Mouse (Mus musculus) forebrain, embryonic 13.5 days (tissue): ENCODE data around the gene Asrgl1. TPM values are rescaled to one million over a fixed set of nuclear protein-coding genes. Genes with fewer than 3 reads are reported as not detected.
"Not testable (repeated sequence)": the region's sequence is repeated elsewhere in the genome, so short reads cannot be mapped to it uniquely, and the experiment has no call there.

Experiments used
- ATAC-seq: fragments of 200-750 bp; cut with Nextera tagmentation; 2 replicates; pipeline ENCODE4 v1.8.0; 2017
- H3K27ac ChIP-seq: fragments of 300-500 bp; sonication (generic); 2 replicates; pipeline ENCODE4 v1.5.1; 2015; ENCODE audit warnings: inconsistent platforms, mild to moderate bottlenecking, moderate library complexity
- H3K27me3 ChIP-seq: fragments of 300-500 bp; sonication (generic); 2 replicates; pipeline ENCODE4 v1.6.1; 2015; ENCODE audit warnings: mild to moderate bottlenecking, inconsistent platforms
- H3K36me3 ChIP-seq: fragments of 300-500 bp; sonication (generic); 2 replicates; pipeline ENCODE4 v1.6.1; 2015; ENCODE audit warnings: mild to moderate bottlenecking, inconsistent platforms; ENCODE audit not compliant: poor library complexity, severe bottlenecking
- H3K4me1 ChIP-seq: fragments of 300-500 bp; sonication (generic); 2 replicates; pipeline ENCODE4 v1.6.1; 2015; ENCODE audit warnings: inconsistent platforms
- H3K4me2 ChIP-seq: fragments of 300-500 bp; sonication (generic); 2 replicates; pipeline ENCODE4 v1.6.1; 2015; ENCODE audit warnings: inconsistent platforms, mild to moderate bottlenecking, moderate library complexity
- H3K4me3 ChIP-seq: fragments of 300-500 bp; sonication (generic); 2 replicates; pipeline ENCODE4 v1.5.1; 2015; ENCODE audit warnings: mild to moderate bottlenecking, inconsistent platforms
- H3K9ac ChIP-seq: fragments of 300-500 bp; sonication (generic); 2 replicates; pipeline ENCODE4 v1.6.1; 2015; ENCODE audit warnings: mild to moderate bottlenecking, inconsistent platforms
- H3K9me3 ChIP-seq: fragments of 300-500 bp; sonication (generic); replicated peaks from 2 replicates; pipeline ENCODE4 v1.6.1; 2016; ENCODE audit warnings: inconsistent platforms
- WGBS: fragments of 180-500 bp; shearing (Covaris S2); methylation state at CpG from one replicate; pipeline ENCODE4 v1.1.7; 2015; 5-methylcytosine and 5-hydroxymethylcytosine counted together
- polyA plus RNA-seq: library from polyadenylated mRNA; unstranded; fragments of >200 nt; fragmentation: Nextera tagmentation; extraction: Ambion mirVana; gene quantifications from 2 replicates; pipeline ENCODE4 v1.2.1, GENCODE M21; 2015

Gene Asrgl1
- 28.7 and 29.4 TPM in 2 replicates for polyA plus RNA-seq

GRCm38 (mm10) chr19:9135512-9136331 lies at the start of gene Asrgl1:
Gene Asrgl1 (minus strand): TSS chr19:9135636.
- WGBS, result 12% methylated on average over 31 of the region's 31 CpGs
- ATAC-seq, result peak; percentile 98
- peak within 1 kb of the TSS; percentile 25; the same call in 1 of the 2 replicates for H3K27ac ChIP-seq
- H3K36me3 ChIP-seq, result no peaks in the 10 kb centered on the region
- H3K4me2 ChIP-seq, result peak within 1 kb of the TSS; percentile 90
- no peaks in the 10 kb centered on the region for H3K27me3 ChIP-seq
- no peaks in the 10 kb centered on the region for H3K9me3 ChIP-seq
- peak within 1 kb of the TSS; percentile 79 for H3K9ac ChIP-seq
- peaks cover 21% of the 10 kb centered on the region for H3K4me1 ChIP-seq
- H3K4me3 ChIP-seq, result peak within 1 kb of the TSS; percentile 76

GRCm38 (mm10) chr19:9146214-9146613 lies 10.8 kb upstream of the Asrgl1 start:
- Histone ChIP-seq H3K4me1 (peaks cover 11% of the 10 kb centered on the region; the same call in 1 of the 2 replicates), H3K4me3 (no peak overlapping the region), H3K9ac (no peak overlapping the region), H3K9me3 (no peaks in the 10 kb centered on the region), H3K27me3 (no peaks in the 10 kb centered on the region), H3K4me2 (no peak overlapping the region), H3K27ac (no peak overlapping the region), H3K36me3 (no peaks in the 10 kb centered on the region)
- ATAC-seq, result no peak
- WGBS, result 72% methylated on average over 4 of the region's 4 CpGs

- no peak overlapping the region for H3K9ac ChIP-seq
- H3K27me3 ChIP-seq, result no peaks in the 10 kb centered on the region
- H3K36me3 ChIP-seq, result no peaks in the 10 kb centered on the region
- ATAC-seq, result peak; percentile 90
- no peak overlapping the region for H3K4me3 ChIP-seq
- H3K4me2 ChIP-seq, result no peak overlapping the region
- peak overlapping the region; percentile 67 for H3K27ac ChIP-seq
- no peaks in the 10 kb centered on the region for H3K9me3 ChIP-seq
- peaks cover 11% of the 10 kb centered on the region; the same call in 1 of the 2 replicates for H3K4me1 ChIP-seq
Observed at GRCm38 (mm10) chr19:9143639-9144125, 8.2 kb upstream of the Asrgl1 start.

- Histone ChIP-seq H3K36me3 (no peaks in the 10 kb centered on the region), H3K27me3 (no peaks in the 10 kb centered on the region), H3K9ac (no peak overlapping the region), H3K4me2 (no peak overlapping the region), H3K27ac (peak overlapping the region; percentile 60), H3K4me1 (peaks cover 11% of the 10 kb centered on the region; the same call in 1 of the 2 replicates), H3K4me3 (no peak overlapping the region), H3K9me3 (no peaks in the 10 kb centered on the region)
- WGBS, result 47% methylated on average over 2 of the region's 2 CpGs
- ATAC-seq, result peak; percentile 70
Observed at GRCm38 (mm10) chr19:9143230-9143629, 7.8 kb upstream of the Asrgl1 start.

- not testable (repeated sequence) for H3K27ac ChIP-seq, H3K9me3 ChIP-seq, H3K4me3 ChIP-seq, H3K36me3 ChIP-seq, ATAC-seq, H3K9ac ChIP-seq, H3K27me3 ChIP-seq, H3K4me2 ChIP-seq
- peaks cover 11% of the 10 kb centered on the region; the same call in 1 of the 2 replicates for H3K4me1 ChIP-seq
- 90% methylated on average over 1 of the region's 1 CpGs for WGBS
Observed at GRCm38 (mm10) chr19:9140361-9140760, 4.9 kb upstream of the Asrgl1 start.

- Histone ChIP-seq H3K4me2 (no peak overlapping the region), H3K4me1 (peaks cover 21% of the 10 kb centered on the region), H3K27ac (no peak overlapping the region), H3K27me3 (no peaks in the 10 kb centered on the region), H3K9ac (no peak overlapping the region), H3K36me3 (no peaks in the 10 kb centered on the region), H3K9me3 (no peaks in the 10 kb centered on the region), H3K4me3 (no peak overlapping the region)
- WGBS, result 88% methylated on average over 1 of the region's 1 CpGs
- no peak for ATAC-seq
Observed at GRCm38 (mm10) chr19:9137159-9137558, 1.7 kb upstream of the Asrgl1 start.

GRCm38 (mm10) chr19:9134746-9135511 lies 507 bp downstream of the Asrgl1 start:
- Histone ChIP-seq H3K4me1 (peaks cover 21% of the 10 kb centered on the region), H3K4me3 (peak overlapping the region; percentile 76), H3K36me3 (no peaks in the 10 kb centered on the region), H3K27me3 (no peaks in the 10 kb centered on the region), H3K9me3 (no peaks in the 10 kb centered on the region), H3K9ac (peak overlapping the region; percentile 79), H3K27ac (no peak overlapping the region; the same call in 1 of the 2 replicates), H3K4me2 (peak overlapping the region; percentile 90)
- ATAC-seq, result peak; percentile 82
- WGBS, result 1% methylated on average over 33 of the region's 37 CpGs

GRCm38 (mm10) chr19:9129996-9130395 lies 5.4 kb downstream of the Asrgl1 start:
- peaks cover 21% of the 10 kb centered on the region for H3K4me1 ChIP-seq
- H3K9me3 ChIP-seq, result no peaks in the 10 kb centered on the region
- no peak overlapping the region for H3K4me3 ChIP-seq
- no peak overlapping the region for H3K4me2 ChIP-seq
- no peak overlapping the region for H3K9ac ChIP-seq
- H3K36me3 ChIP-seq, result peaks cover 12% of the 10 kb centered on the region
- ATAC-seq, result no peak
- 82% methylated on average over 1 of the region's 1 CpGs for WGBS
- no peak overlapping the region for H3K27ac ChIP-seq
- no peaks in the 10 kb centered on the region for H3K27me3 ChIP-seq

- Histone ChIP-seq H3K9me3 (no peaks in the 10 kb centered on the region), H3K27me3 (no peaks in the 10 kb centered on the region), H3K36me3 (peaks cover 12% of the 10 kb centered on the region), H3K4me1 (peaks cover 11% of the 10 kb centered on the region), H3K4me3 (no peak overlapping the region), H3K27ac (no peak overlapping the region), H3K4me2 (no peak overlapping the region), H3K9ac (no peak overlapping the region)
- 94% methylated on average over 4 of the region's 4 CpGs for WGBS
- ATAC-seq, result no peak
Observed at GRCm38 (mm10) chr19:9128499-9129194, 6.8 kb downstream of the Asrgl1 start.

GRCm38 (mm10) chr19:9123986-9124385 lies 11.4 kb downstream of the Asrgl1 start:
- not testable (repeated sequence) for H3K4me1 ChIP-seq, H3K9ac ChIP-seq, H3K27me3 ChIP-seq, H3K4me2 ChIP-seq, H3K4me3 ChIP-seq, H3K27ac ChIP-seq, H3K9me3 ChIP-seq, ATAC-seq
- peaks cover 12% of the 10 kb centered on the region for H3K36me3 ChIP-seq
- WGBS, result 95% methylated on average over 2 of the region's 2 CpGs

GRCm38 (mm10) chr19:9122390-9122789 lies 13.0 kb downstream of the Asrgl1 start:
- no peak for ATAC-seq
- Histone ChIP-seq H3K4me2 (no peak overlapping the region), H3K27ac (no peak overlapping the region), H3K36me3 (peaks cover 5% of the 10 kb centered on the region; the same call in 1 of the 2 replicates), H3K4me1 (no peaks in the 10 kb centered on the region; the same call in 1 of the 2 replicates), H3K9me3 (no peaks in the 10 kb centered on the region), H3K9ac (no peak overlapping the region), H3K4me3 (no peak overlapping the region), H3K27me3 (no peaks in the 10 kb centered on the region)
- 97% methylated on average over 1 of the region's 1 CpGs for WGBS
